Mouse (Mus musculus) small intestine, adult 2 months (tissue): ENCODE measurements around the gene Gdf15.

ENCODE experiments used
- CTCF ChIP-seq: fragments of 200-500 bp; IDR thresholded peaks from 2 replicates; pipeline ENCODE4 v1.5.1; 2012; ENCODE audit warnings: low read depth, mild to moderate bottlenecking, control low read depth, inconsistent platforms, low read length, moderate library complexity, mixed read lengths; ENCODE audit not compliant: insufficient replicate concordance, insufficient read length; ENCODE audit errors: extremely low read depth
- POLR2A ChIP-seq: fragments of 200-500 bp; IDR thresholded peaks from 2 replicates; pipeline ENCODE4 v1.6.1; 2012; ENCODE audit warnings: low read depth, mild to moderate bottlenecking, control low read depth, inconsistent platforms, low read length, moderate library complexity

DNA sequence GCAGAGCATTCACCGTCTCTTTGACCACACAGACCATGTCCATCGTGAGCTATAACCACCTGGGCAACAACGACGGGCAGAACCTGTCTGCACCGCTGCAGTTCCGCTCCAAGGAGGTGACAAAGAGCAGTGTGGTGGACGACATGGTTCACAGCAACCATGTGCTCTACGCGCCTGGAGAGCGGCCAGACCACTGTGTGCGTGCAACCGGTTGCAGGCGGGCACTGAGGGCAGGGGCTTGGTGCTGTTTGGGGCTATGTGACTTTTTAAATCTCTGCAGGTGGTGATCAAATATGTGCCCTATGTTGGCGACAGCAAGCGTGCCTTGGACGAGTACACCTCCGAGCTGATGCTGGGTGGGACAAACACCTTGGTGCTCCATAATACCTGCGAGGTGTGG, 36.0 kb downstream of the Gdf15 start:
- TF ChIP-seq CTCF = no peak
- TF ChIP-seq POLR2A = no peak
